Mouse (Mus musculus) intestine, embryonic 14.5 days (tissue): ENCODE data around the gene Asprv1. TPM values are rescaled to one million over a fixed set of nuclear protein-coding genes. Genes with fewer than 3 reads are reported as not detected.
A peak's percentile ranks its signal among the peaks of the same experiment; 100 is the strongest.

Source experiments
- ATAC-seq: fragments of 200-750 bp; cut with Nextera tagmentation; replicated peaks from 2 replicates; pipeline ENCODE4 v1.8.0; 2017; ENCODE audit warnings: low read depth, moderate number of reproducible peaks, moderate TSS enrichment, moderate library complexity; ENCODE audit not compliant: low FRiP score, low TSS enrichment
- DNase-seq: peaks from one replicate; pipeline ENCODE4 v3.0.0-alpha.2; 2018; ENCODE audit warnings: low spot score
- H3K27ac ChIP-seq: fragments of 300-500 bp; sonication (generic); 2 replicates; pipeline ENCODE4 v1.5.1; 2014; ENCODE audit warnings: low read depth, mild to moderate bottlenecking, control low read depth
- H3K27me3 ChIP-seq: fragments of 300-500 bp; sonication (generic); replicated peaks from 2 replicates; pipeline ENCODE4 v1.6.1; 2014; ENCODE audit warnings: low read length, control low read depth; ENCODE audit not compliant: control insufficient read depth, insufficient read depth
- H3K36me3 ChIP-seq: fragments of 300-500 bp; sonication (generic); 2 replicates; pipeline ENCODE4 v1.6.1; 2014; ENCODE audit warnings: low read length, control low read depth; ENCODE audit not compliant: control insufficient read depth, insufficient read depth
- H3K4me1 ChIP-seq: fragments of 300-500 bp; sonication (generic); replicated peaks from 2 replicates; pipeline ENCODE4 v1.6.1; 2014; ENCODE audit warnings: low read length, control low read depth, mixed read lengths; ENCODE audit not compliant: control insufficient read depth, insufficient read depth
- H3K4me2 ChIP-seq: fragments of 300-500 bp; sonication (generic); 2 replicates; pipeline ENCODE4 v1.6.1; 2014; ENCODE audit warnings: low read length
- H3K4me3 ChIP-seq: fragments of 300-500 bp; sonication (generic); 2 replicates; pipeline ENCODE4 v1.5.1; 2014; ENCODE audit warnings: low read depth, low read length, control low read depth, mixed read lengths
- H3K9ac ChIP-seq: fragments of 300-500 bp; sonication (generic); 2 replicates; pipeline ENCODE4 v1.6.1; 2014; ENCODE audit warnings: mild to moderate bottlenecking, low read length
- H3K9me3 ChIP-seq: fragments of 300-500 bp; sonication (generic); 2 replicates; pipeline ENCODE4 v1.6.1; 2016; ENCODE audit warnings: low read length, control low read depth; ENCODE audit not compliant: control insufficient read depth
- WGBS: fragments of 180-500 bp; shearing (Covaris S2); extraction: QIAGEN DNeasy Blood & Tissue Kit; methylation state at CpG from one replicate; pipeline ENCODE4 v1.1.7; 2014; 5-methylcytosine and 5-hydroxymethylcytosine counted together
- polyA plus RNA-seq: library from polyadenylated mRNA; unstranded; fragments of >200 nt; fragmentation: Nextera tagmentation; extraction: Ambion mirVana; gene quantifications from 2 replicates; pipeline ENCODE4 v1.2.1, GENCODE M21; 2014

Asprv1 gene
- polyA plus RNA-seq, 1 experiment from 2014 or later: 0.26 TPM

- no peak overlapping the region for H3K27ac ChIP-seq
- no peaks in the 10 kb centered on the region for H3K36me3 ChIP-seq
- no peak for DNase-seq
- no peak overlapping the region for H3K4me2 ChIP-seq
- H3K9me3 ChIP-seq: no peaks in the 10 kb centered on the region
- no peak overlapping the region for H3K9ac ChIP-seq
- ATAC-seq: no peak
- H3K27me3 ChIP-seq: no peaks in the 10 kb centered on the region
- peaks cover 15% of the 10 kb centered on the region for H3K4me1 ChIP-seq
- no peak overlapping the region for H3K4me3 ChIP-seq
- WGBS: 56% methylated on average over 5 of the region's 5 CpGs
These were observed 41.9 kb upstream of the Asprv1 start for GRCm38 (mm10) chr6:86586070-86586469.

- no peak for ATAC-seq
- H3K4me1 ChIP-seq: peaks cover 15% of the 10 kb centered on the region
- H3K9ac ChIP-seq: no peak overlapping the region
- H3K36me3 ChIP-seq: no peaks in the 10 kb centered on the region
- no peak for DNase-seq
- no peaks in the 10 kb centered on the region for H3K9me3 ChIP-seq
- H3K27ac ChIP-seq: no peak overlapping the region
- WGBS: 55% methylated on average over 7 of the region's 7 CpGs
- no peak overlapping the region for H3K4me2 ChIP-seq
- no peaks in the 10 kb centered on the region for H3K27me3 ChIP-seq
- H3K4me3 ChIP-seq: no peak overlapping the region
These were observed 39.5 kb upstream of the Asprv1 start for GRCm38 (mm10) chr6:86588429-86588828.

- no peaks in the 10 kb centered on the region for H3K4me1 ChIP-seq
- WGBS: 80% methylated on average over 10 of the region's 10 CpGs
- no peaks in the 10 kb centered on the region for H3K36me3 ChIP-seq
- no peak overlapping the region for H3K4me2 ChIP-seq
- no peak for DNase-seq
- no peak overlapping the region for H3K9ac ChIP-seq
- H3K9me3 ChIP-seq: no peaks in the 10 kb centered on the region
- H3K27ac ChIP-seq: no peak overlapping the region
- ATAC-seq: no peak
- no peak overlapping the region for H3K4me3 ChIP-seq
- H3K27me3 ChIP-seq: no peaks in the 10 kb centered on the region
These were observed 34.6 kb upstream of the Asprv1 start for GRCm38 (mm10) chr6:86593146-86593897.

GRCm38 (mm10) chr6:86594636-86595035, 33.3 kb upstream of the Asprv1 start:
- no peaks in the 10 kb centered on the region for H3K9me3 ChIP-seq
- no peaks in the 10 kb centered on the region for H3K27me3 ChIP-seq
- DNase-seq (peak; percentile 65), ATAC-seq (0 out of 2 replicates have a peak, but pooled peaks have one; percentile 26)
- no peak overlapping the region for H3K27ac ChIP-seq
- peak overlapping the region; percentile 33 for H3K4me2 ChIP-seq
- no peak overlapping the region for H3K9ac ChIP-seq
- peak overlapping the region; percentile 10; the same call in 1 of the 2 replicates for H3K4me3 ChIP-seq
- no peaks in the 10 kb centered on the region for H3K36me3 ChIP-seq
- no peaks in the 10 kb centered on the region for H3K4me1 ChIP-seq
- 14% methylated on average over 9 of the region's 9 CpGs for WGBS

GRCm38 (mm10) chr6:86595865-86596440, 32.0 kb upstream of the Asprv1 start:
- Histone ChIP-seq H3K36me3 (no peaks in the 10 kb centered on the region), H3K4me2 (no peak overlapping the region), H3K27me3 (no peaks in the 10 kb centered on the region), H3K4me1 (0 out of 2 replicates have a peak, but pooled peaks cover 7% of the 10 kb centered on the region), H3K27ac (no peak overlapping the region), H3K4me3 (no peak overlapping the region), H3K9ac (no peak overlapping the region), H3K9me3 (no peaks in the 10 kb centered on the region)
- ATAC-seq (peak; percentile 53; the same call in 1 of the 2 replicates), DNase-seq (no peak)
- WGBS: 85% methylated on average over 17 of the region's 17 CpGs

- 82% methylated on average over 5 of the region's 5 CpGs for WGBS
- Histone ChIP-seq H3K36me3 (no peaks in the 10 kb centered on the region), H3K9me3 (no peaks in the 10 kb centered on the region), H3K27ac (no peak overlapping the region), H3K4me1 (0 out of 2 replicates have a peak, but pooled peaks cover 7% of the 10 kb centered on the region), H3K4me2 (no peak overlapping the region), H3K4me3 (no peak overlapping the region), H3K27me3 (no peaks in the 10 kb centered on the region), H3K9ac (no peak overlapping the region)
- DNase-seq (no peak), ATAC-seq (no peak)
These were observed 29.2 kb upstream of the Asprv1 start for GRCm38 (mm10) chr6:86598742-86599193.

GRCm38 (mm10) chr6:86599197-86599596, 28.8 kb upstream of the Asprv1 start:
- 0 out of 2 replicates have a peak, but pooled peaks have one; percentile 37 for ATAC-seq
- Histone ChIP-seq H3K4me1 (0 out of 2 replicates have a peak, but pooled peaks cover 7% of the 10 kb centered on the region), H3K9ac (no peak overlapping the region), H3K27me3 (no peaks in the 10 kb centered on the region), H3K4me3 (no peak overlapping the region), H3K4me2 (no peak overlapping the region), H3K27ac (no peak overlapping the region), H3K36me3 (no peaks in the 10 kb centered on the region), H3K9me3 (no peaks in the 10 kb centered on the region)
- DNase-seq: peak; percentile 93
- WGBS: 22% methylated on average over 4 of the region's 4 CpGs

- no peaks in the 10 kb centered on the region for H3K9me3 ChIP-seq
- no peak overlapping the region for H3K27ac ChIP-seq
- H3K4me2 ChIP-seq: no peak overlapping the region
- H3K4me3 ChIP-seq: no peak overlapping the region
- H3K4me1 ChIP-seq: 0 out of 2 replicates have a peak, but pooled peaks cover 7% of the 10 kb centered on the region
- DNase-seq: peak; percentile 68
- ATAC-seq: 0 out of 2 replicates have a peak, but pooled peaks have one; percentile 40
- 43% methylated on average over 6 of the region's 6 CpGs for WGBS
- H3K27me3 ChIP-seq: no peaks in the 10 kb centered on the region
- no peaks in the 10 kb centered on the region for H3K36me3 ChIP-seq
- H3K9ac ChIP-seq: no peak overlapping the region
These were observed 28.0 kb upstream of the Asprv1 start for GRCm38 (mm10) chr6:86599951-86600414.
